Mouse (Mus musculus) brain, adult 2 months (tissue): ENCODE data around the gene Acp7.
A peak's percentile ranks its signal among the peaks of the same experiment; 100 is the strongest.
"Not testable (repeated sequence)": the region's sequence is repeated elsewhere in the genome, so short reads cannot be mapped to it uniquely, and the experiment has no call there.

ENCODE experiments used
- DNase-seq: peaks from one replicate; pipeline ENCODE4 v3.0.0; 2011; ENCODE audit warnings: low read depth, low spot score

The Acp7 gene

DNA sequence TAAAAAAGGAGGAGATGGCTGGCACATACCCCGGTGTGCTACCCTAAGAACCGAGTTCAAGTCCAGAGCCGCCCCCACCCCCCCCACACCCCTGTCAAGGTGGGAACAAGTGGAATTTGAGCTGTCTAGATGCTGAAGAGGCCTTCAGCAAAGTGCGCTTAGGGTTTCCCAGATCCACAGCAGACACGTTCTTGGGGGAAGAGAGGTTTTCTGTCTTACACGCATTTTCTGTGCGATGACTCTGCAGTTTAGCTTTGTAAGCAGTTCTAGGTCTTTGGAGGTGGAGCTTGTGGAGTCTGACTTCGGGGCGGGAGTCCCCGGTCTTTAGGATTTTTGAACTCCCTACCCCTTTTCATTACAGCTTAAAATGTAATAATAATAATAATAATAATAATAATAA lies at the start of gene Acp7:
Gene Acp7, minus strand, starts transcription at position 260 of the 400 bp plus-strand sequence.
- DNase-seq: peak; percentile 19

DNA sequence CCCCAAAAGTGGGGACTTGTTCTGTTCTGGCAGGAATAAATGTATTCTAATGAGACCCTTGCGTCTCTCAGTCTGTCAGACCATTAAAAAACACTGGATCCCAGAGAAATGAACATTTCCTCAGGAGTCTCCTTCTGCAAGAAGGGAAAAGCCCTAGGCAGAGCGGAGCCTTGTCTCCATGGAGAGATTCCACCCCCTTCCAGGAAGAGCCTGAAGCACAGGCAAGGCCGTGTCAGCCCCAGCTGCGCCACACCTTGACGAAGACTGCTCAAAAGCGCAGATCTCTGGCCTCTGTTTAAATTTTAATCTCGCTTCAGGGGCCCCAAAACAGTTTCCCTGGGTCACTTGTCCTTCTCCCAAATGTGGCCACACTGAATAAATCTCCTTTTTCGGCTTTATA lies 46.5 kb upstream of the Acp7 start:
- DNase-seq: peak; percentile 6

DNA sequence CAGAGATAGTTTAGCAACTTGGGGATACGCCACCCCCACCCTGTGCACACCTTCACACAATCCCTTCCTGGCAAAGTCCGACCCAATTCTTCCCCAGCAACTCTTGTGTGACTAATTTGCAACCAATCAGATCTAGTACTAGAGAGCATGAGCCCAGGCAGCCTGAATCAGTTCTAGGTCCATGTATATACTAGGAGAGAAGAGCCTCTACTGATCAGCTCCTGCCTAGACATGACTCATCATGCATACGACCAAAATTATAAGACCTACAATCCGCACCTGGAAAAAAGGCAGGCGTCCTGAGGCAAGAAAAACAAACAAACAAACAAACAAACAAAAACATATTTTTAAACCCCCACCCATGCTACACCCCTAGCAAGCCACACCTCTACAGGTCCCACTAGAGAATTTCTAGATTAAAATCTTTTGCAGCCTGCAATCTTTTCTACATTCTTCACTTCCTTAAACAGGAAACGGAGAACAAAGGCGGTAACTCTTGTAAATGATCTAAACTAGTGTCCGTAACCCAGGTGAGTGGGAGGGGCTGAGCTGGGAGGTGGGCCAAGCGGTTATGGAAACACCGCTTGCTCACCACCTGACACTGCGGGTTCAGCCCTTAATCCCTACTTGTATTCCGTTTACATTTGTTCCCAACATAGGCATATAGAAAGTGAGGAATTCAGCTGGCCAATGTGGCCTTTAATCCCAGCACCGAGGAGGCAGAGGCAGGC lies 45.8 kb upstream of the Acp7 start:
- no peak for DNase-seq

DNA sequence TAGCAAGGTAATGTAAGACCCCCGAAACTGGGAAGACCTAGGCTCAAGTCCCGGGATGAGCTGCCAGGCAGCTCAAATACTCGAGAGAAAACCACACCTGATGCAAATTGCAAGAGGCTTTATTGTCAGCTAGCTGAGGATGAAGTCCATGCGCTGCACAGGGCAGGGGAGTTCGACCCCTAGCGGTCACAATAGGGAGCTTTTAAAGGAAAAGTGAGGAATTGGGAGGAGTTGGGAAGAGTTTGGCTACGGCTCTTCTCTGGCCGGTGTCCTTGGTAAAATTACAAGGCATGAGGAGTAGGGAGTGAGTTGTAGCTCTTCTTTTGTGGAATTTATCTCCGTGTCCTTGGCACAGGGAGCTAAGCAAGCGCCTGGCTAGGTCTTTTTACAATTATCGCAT lies 44.6 kb upstream of the Acp7 start:
- DNase-seq: peak; percentile 12

DNA sequence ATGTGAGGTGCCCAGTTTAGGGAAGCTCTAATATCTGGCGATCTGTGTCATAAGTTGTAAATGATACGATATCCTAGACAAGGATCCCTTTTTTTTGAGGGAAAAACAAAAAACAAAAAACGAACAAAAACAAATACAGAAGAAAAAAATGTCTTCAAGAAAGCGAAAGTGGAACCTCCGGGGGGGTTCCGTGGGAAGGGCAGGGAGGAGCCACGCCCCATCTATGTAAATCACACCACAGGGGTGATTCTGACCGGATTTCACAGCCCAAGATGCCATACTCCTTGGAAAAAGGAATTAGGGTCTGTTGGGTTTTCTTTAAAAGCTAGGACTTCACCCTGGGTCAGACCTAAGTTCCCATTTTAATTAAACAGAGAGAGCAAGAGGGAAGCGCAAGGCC lies 43.9 kb upstream of the Acp7 start:
- no peak for DNase-seq

DNA sequence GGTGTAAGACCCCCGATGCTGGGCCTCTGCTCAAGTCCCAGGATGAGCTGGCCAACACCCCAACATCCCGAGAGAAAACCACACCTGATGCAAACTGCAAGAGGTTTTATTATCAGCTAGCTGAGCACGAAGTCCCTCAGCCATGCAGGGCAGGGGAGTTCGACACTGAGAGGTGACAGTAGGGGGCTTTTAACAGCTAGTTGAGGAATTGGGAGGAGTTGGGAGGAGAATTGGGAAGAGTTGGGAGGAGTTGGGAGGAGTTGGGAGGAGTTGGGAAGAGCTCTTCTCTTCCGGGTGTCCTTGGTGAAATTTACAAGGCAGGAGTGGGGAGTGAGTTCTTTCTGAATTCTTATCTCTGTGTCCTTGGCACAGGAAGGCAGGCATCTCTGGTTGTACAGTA lies 41.7 kb upstream of the Acp7 start:
- not testable (repeated sequence) for DNase-seq

DNA sequence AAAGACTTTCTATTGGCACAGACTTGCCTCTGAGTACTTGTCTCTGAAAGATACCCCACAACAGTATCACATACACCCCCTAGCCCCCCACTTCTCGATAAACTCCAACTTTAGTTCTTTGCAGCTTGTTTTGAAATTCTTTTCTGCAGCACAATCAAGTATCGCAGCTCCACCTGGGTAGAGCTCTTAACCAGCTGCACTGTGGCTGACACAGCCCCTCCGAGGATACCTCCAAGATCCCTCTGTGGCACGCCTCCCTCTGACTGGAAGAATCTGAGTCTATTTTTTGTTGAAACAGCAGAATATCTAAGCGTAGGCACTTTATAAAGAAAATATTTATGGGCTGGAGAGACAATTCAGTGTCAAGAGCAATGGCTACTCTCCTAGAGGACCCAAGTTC lies 41.1 kb upstream of the Acp7 start:
- DNase-seq: no peak

DNA sequence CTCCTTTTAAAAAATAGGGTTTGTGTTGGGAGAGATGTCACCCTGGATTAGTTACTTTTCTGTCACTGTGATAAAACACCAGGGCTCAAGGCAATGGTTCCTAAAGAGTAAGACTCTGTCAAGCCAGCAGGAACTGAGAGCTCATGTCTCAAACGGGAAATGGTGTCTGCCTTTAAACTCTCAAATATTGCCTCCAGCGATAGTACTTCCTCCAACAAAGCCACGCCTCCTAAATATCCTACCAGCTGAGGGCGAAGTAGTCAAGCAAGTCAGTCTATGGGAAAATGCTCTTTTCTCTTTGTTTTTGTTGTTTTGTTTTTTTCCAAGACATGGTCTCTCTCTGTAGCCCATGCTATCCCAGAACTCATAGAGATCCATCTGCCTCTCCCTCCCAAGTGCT lies 40.0 kb upstream of the Acp7 start:
- no peak for DNase-seq

DNA sequence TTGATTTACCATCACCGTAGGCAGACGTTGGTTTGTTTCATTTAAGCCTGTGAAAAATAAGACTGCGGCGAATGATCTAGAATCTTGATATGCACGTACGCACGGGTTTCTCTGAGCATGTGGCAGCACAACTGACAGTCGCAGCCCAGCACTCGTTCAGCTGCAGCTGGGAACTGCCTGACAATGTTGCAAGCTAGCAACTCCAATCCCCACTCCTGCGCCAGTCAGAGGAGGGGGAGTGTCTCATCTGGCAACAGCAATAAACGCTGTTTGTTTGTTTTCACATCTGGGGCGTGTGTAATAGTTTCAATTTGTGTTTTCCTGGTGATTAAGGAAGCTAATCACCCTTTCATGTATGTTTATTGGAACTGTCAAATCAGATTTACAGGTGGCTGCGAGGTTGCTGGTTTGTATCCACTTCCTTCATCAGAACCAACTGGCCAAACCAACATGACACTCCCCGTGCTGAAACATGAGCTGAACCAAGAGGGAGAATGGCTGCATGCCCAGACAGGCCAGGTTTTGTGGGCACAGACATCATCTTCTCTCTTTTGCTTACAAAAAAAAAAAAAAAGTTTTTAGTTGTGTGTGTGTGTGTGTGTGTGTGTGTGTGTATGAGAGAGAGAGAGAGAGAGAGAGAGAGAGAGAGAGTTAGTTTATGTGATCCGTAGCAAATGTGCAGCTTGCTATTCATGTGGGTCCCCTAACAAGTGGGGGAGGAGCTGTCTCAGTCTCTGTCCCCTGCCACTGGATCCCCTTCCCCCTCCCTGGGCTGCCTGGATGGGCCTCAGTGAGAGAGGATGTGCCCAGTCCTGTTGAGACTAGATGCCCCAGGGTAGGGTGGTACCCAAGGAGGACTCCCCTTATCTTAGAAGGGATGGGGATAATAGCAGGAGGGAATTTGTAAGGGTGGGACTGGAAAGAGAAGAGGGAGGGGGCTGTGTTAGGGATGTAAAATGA lies 34.8 kb upstream of the Acp7 start:
- peak; percentile 35 for DNase-seq

DNA sequence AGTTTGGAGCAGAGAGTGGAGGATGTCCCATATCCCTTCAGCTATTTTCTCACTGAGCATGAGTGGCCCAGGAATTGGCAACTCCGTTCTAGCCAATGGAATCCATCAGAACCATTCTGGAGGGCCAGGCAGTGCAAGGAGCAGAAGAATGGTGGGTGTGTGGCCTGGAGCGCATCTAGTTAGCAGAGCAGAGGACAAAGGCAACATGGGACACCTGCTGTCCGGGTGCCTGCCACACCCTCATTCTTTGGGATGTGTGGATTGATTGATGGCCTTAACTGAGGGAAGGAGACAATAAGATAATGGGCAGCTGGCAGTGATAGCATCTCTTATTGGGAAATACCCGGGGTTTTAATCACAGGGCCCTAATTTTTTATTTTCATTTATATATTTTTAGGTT lies 25.3 kb upstream of the Acp7 start:
- DNase-seq: no peak

DNA sequence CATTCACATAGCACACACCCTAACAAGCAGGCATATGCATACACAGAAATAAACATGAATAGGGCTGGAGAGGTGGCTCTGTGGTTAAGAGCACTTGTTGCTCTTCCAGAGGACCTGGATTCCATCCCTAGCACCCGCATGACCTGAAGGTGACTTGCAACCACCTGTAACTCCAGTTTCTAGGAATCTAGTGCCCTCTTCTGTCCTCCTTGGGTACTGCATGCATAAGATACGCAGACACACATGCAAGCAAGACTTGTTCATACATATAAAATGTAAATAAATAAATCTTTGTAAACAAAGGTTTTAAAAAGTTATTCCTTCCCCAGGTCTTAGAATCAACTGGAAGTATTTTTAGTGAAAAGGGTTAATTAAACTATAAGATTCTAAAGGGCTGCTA lies 20.0 kb upstream of the Acp7 start:
- DNase-seq: peak; percentile 31

DNA sequence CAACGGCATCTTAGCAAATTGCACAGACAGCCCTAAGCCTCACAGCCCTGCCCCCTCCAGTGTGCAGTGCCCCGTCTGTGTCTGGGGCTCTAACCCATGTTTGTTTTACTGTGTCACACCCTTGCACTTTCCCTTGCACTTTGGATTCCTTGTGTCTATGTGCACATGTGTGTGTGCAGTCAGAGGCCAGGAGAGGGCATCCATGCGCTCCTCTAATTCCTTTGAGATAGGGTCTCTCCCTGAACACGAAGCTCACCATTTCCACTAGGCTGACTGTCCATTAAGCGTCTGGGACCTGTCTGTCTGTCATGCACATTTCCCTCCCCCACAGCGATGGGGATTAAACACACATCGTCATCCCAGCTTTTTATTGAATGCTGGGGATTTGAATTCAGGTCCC lies 15.9 kb upstream of the Acp7 start:
- no peak for DNase-seq

DNA sequence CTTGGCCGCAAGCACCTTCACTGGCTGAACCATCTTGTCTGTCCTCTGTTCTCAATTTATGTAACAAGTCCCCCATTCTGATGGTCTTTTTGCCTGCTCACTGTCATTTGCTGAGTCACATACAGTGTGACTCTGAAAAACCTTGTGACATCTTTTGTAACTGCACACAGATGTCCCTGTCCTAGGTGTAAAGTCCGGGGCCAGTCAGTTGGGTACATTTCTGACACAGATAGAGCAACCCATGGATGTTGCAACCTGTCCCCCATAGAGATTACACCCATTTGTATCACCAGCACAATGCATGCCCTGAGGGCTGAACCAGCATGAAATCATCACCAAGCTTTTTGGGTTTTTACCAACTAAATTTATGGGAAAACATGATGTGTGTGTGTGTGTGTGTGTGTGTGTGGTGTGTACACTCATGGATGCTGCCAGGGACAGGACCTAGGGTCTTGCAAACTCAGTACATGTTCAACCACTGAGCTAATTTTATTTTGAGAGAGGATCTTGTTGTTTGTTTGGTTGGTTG lies 14.9 kb upstream of the Acp7 start:
- DNase-seq: no peak

DNA sequence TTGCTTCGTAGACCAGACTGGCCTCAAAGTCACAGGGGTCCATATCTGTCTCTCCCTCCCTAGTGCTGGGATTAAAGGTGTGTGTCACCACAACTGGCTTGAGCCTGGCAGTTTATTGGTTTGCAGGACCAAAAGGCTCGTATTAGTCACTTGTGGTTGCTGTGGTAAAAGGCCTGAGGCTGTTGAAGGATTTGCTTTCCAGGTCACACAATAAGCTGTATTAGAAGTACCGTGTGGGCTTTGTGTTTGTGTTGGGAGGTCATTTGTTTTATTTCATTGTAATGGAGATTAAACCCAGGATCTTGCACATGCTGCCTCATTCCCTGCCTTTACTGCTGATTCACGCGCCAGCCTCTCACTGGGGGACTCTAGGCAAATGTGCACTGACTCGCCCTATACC lies 14.2 kb upstream of the Acp7 start:
- DNase-seq: no peak

DNA sequence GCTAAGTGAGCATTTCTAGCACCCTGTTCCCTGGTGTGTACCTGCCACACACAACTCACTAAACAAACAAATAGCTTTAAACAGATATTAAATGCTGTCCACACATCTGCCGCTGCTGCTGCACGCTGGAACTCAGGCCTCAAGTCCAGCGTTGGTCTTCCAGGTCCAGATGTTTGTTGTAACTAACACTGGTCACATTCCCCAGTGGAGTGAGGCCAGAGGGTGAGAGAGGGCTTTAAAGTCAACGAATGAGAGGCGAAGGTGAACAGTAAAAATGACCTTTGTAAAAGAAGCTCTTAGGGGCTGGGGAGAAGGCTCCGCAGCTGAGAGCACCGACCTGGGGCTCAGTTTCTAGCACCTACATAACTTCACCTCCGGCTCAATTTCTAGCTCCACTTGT lies 10.4 kb upstream of the Acp7 start:
- DNase-seq: no peak

DNA sequence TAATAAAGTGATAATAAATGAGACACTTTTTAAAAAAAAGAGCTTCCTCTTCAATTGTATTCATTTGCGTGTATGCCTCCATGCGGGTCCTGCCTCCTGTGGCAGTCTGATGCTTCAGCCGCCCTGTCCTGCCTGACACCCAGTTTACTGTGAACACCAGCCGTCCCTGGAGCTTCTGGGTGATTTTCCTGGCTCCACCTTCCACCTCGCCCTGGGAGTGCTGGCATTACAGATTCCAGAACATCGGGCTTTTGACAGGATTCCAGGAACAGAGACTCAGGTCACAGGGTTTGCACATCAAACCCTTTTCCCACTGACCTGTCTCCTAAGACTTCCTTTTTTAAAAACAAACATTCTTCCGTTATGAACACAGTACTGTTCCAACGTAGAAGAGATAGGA lies 6.4 kb upstream of the Acp7 start:
- DNase-seq: peak; percentile 9

DNA sequence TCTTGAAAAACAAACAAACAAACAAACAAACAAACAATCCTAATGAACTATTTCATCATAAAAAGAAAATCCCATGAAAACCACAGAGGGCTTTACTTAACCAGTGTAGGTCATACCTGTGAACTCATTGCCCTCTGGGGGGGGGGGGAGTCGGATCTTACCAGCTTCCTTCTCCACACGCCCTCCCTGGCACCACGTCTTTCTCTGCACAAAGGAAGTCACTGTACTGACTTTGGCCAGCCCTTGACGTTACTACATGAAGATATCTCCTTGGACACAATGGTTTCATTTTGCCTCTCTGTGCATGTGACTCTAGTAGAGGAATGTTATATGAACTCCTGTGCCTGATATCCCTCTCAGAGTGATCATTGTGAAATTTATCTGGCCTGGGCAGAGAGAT lies 3.0 kb upstream of the Acp7 start:
- peak; percentile 5 for DNase-seq

DNA sequence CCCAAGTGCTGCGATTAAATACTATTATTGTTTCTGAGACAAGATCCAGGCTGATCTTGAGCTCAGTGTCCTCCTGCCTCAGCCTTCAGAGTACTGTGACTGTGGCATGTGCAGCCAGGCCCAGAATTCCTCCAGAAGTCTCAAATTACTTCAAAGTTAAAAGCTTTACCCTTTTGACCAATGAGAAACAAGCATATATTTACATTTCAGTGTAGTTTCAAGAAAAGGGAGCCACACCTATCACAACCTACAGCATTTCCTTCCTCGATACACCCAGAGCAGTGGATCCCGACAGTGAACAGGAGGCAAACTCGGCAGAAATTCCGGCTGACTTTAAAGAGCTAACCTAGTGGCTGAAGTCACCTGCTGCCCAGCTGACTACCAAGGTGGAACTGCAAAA lies 6.3 kb downstream of the Acp7 start:
- no peak for DNase-seq

DNA sequence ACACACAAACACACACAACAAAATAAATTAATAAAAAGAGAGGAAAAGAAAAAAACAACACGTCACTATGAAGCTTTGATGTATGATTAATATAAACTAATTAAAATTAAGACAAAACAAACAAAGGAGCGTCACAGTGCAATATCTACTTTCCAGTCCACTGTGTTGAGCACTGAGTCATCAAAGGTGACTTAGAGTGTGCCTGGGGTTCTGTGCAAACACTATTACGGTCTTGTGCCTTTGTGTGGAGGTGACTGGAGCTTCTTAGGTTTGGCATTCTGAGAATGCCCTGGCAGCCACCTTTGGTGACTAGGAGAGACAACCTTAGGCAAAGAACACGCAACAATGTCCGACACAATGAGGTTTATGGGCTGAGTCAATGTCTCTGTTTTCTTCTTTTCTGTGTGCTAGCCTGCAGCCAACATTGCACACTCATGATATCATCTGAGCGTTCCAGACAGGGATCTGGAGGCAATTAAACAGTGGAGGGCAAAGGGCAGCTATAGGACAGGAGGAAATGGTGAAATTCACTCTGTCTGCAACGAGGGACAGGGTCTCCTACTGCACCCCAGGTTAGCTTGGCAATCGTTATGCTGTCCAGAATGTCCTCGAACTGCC lies 11.9 kb downstream of the Acp7 start:
- no peak for DNase-seq

DNA sequence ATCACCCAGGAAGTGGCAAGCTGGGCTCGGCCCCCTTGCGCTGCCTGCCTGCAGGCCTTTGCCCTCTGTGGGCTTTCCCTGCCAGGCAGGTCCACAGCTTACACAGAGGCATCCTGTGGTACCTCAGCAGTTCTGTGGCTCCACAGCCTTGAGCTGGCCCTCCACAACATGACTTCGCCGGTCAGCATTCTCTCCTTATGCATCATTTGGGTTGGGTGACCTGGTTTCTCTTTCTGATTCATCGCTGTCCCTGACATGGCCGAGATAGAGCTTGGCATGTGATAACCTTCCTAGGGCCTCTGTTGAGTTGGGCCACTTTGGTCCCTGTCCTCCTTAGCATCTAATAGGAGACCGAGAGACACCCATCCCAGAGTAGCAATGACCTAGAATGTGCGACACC lies 25.2 kb downstream of the Acp7 start:
- DNase-seq: no peak

DNA sequence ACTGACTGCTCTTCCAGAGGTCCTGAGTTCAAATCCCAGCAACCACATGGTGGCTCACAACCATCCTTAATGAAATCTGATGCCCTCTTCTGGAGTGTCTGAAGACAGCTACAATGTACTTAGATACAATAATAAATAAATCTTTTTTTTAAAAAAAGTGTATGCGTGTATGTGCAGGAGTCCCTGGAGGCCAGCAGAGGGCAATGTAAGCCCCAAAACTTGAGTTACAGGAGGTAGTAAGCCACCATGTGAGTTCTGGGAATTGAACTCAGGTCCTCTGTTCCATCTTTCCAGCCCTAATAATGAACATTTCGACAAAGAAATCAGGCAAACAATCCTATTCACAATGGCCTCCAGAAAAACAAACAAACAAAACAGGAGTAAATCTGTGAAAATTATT lies 27.3 kb downstream of the Acp7 start:
- not testable (repeated sequence) for DNase-seq

DNA sequence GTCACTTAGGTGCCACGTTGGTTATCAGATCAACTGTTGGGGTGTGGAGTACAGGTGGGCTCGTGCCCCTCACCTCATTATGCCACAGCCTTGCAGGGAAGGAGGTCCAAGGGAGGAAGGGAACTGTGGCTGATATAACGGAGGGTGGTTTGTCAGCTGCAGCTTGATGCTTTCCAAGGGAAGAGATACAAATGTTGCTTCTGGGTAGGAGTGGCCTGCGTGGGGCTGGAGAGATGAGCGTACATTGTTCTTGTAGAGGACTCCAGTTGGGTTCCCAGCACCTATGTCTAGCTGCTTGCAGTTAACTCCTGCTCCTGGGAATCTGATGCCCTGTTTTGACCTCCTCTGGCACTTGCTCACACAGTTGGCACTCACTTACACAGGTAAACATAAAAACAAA lies 28.0 kb downstream of the Acp7 start:
- no peak for DNase-seq
